Mouse (Mus musculus): ENCODE results near the gene Lemd1.

DNA sequence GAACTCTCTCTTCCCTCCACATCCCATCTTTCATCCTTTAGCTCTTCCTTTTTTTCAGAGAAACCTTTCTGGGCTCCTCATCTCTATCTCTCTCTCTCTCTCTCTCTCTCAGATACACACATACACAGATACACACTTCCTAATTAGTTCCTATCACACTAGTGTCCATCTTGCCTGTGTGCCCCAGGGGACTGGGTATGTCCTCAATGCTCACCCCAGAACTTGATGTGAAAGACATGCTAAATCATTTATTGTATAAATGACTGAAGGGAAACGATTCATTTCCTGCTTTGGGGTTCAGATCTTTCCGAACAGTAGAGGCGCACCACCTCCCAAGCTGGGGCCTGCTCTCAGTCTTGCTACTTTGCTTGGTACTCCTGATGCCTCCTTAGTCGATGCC is 2.0 kb upstream of the Lemd1 start:
- no peak for TF ChIP-seq POLR2A (IDR thresholded peaks at IDR 0.05; ENCODE audit: control insufficient read depth, extremely low read depth, insufficient read depth, low read length, poor library complexity)
- TF ChIP-seq CTCF (IDR thresholded peaks at IDR 0.05; ENCODE audit: borderline replicate concordance, control insufficient read depth, extremely low read depth, insufficient read depth, low read length, poor library complexity): no peak
